Mouse (Mus musculus): Measurements from ENCODE around the gene Gipc1.

- TF ChIP-seq CTCF (IDR thresholded peaks at IDR 0.05; ENCODE audit: insufficient read depth, low read length): no peak
- no peak for TF ChIP-seq POLR2A (IDR thresholded peaks at IDR 0.05; ENCODE audit: borderline replicate concordance, extremely low read depth, low read depth, low read length)
Observed at GRCm38 (mm10) chr8:83638856-83639255, 13.6 kb upstream of the Gipc1 start.

Measured in lung, adult 2 months (tissue).